Mouse (Mus musculus) intestine, postnatal 0 days (tissue): ENCODE results near the gene Otoa. TPM values are rescaled to one million over a fixed set of nuclear protein-coding genes. Genes with fewer than 3 reads are reported as not detected.

Source experiments
- ATAC-seq: fragments of 200-750 bp; cut with Nextera tagmentation; 2 replicates; pipeline ENCODE4 v1.8.0; 2017; ENCODE audit warnings: mild to moderate bottlenecking, moderate TSS enrichment, moderate library complexity
- H3K27ac ChIP-seq: fragments of 300-500 bp; sonication (generic); 2 replicates; pipeline ENCODE4 v1.5.1; 2014; ENCODE audit warnings: mild to moderate bottlenecking, low read depth, low read length, moderate library complexity
- H3K27me3 ChIP-seq: fragments of 300-500 bp; sonication (generic); replicated peaks from 2 replicates; pipeline ENCODE4 v1.6.1; 2014; ENCODE audit warnings: low read length, mixed read lengths; ENCODE audit not compliant: control insufficient read depth, insufficient read depth
- H3K36me3 ChIP-seq: fragments of 300-500 bp; sonication (generic); 2 replicates; pipeline ENCODE4 v1.6.1; 2014; ENCODE audit warnings: mild to moderate bottlenecking, moderate library complexity; ENCODE audit not compliant: control insufficient read depth, insufficient read depth
- H3K4me1 ChIP-seq: fragments of 300-500 bp; sonication (generic); replicated peaks from 2 replicates; pipeline ENCODE4 v1.6.1; 2014; ENCODE audit warnings: antibody characterized with exemption, low read length, mixed read lengths; ENCODE audit not compliant: control insufficient read depth, insufficient read depth
- H3K4me2 ChIP-seq: fragments of 300-500 bp; sonication (generic); replicated peaks from 2 replicates; pipeline ENCODE4 v1.6.1; 2014; ENCODE audit warnings: low read depth, mild to moderate bottlenecking, moderate library complexity
- H3K4me3 ChIP-seq: fragments of 300-500 bp; sonication (generic); 2 replicates; pipeline ENCODE4 v1.5.1; 2014; ENCODE audit warnings: low read depth, low read length
- H3K9ac ChIP-seq: fragments of 300-500 bp; sonication (generic); 2 replicates; pipeline ENCODE4 v1.6.1; 2014; ENCODE audit warnings: mild to moderate bottlenecking, low read depth, low read length
- H3K9me3 ChIP-seq: fragments of 300-500 bp; sonication (generic); 2 replicates; pipeline ENCODE4 v1.6.1; 2016; ENCODE audit warnings: mixed run types; ENCODE audit not compliant: control insufficient read depth
- CTCF ChIP-seq: sonication (generic); IDR thresholded peaks from 2 replicates; pipeline ENCODE4 v1.5.1; 2016; ENCODE audit warnings: low read depth, mild to moderate bottlenecking, control low read depth, antibody characterized with exemption, moderate library complexity
- WGBS: fragments of 180-500 bp; shearing (Covaris S2); extraction: QIAGEN DNeasy Blood & Tissue Kit; methylation state at CpG from one replicate; pipeline ENCODE4 v1.1.7; 2014; 5-methylcytosine and 5-hydroxymethylcytosine counted together
- polyA plus RNA-seq: library from polyadenylated mRNA; unstranded; fragments of >200 nt; fragmentation: Nextera tagmentation; extraction: Ambion mirVana; gene quantifications from 2 replicates; pipeline ENCODE4 v1.2.1, GENCODE M21; 2015

The Otoa gene
- polyA plus RNA-seq, 1 experiment from 2014 or later = 0.17 TPM

- ATAC-seq = no peak
- WGBS = 15% methylated on average over 6 of the region's 6 CpGs
- TF ChIP-seq CTCF = no peak
Measured at GRCm38 (mm10) chr7:121171888-121172287, 90.4 kb downstream of the Otoa start.

GRCm38 (mm10) chr7:121187201-121187786 is 105.8 kb downstream of the Otoa start:
- no peaks in the 10 kb centered on the region for H3K27me3 ChIP-seq
- TF ChIP-seq CTCF = no peak
- no peak overlapping the region for H3K9ac ChIP-seq
- H3K4me2 ChIP-seq = no peak overlapping the region
- ATAC-seq = no peak
- 86% methylated on average over 9 of the region's 9 CpGs for WGBS
- no peaks in the 10 kb centered on the region for H3K9me3 ChIP-seq
- H3K4me1 ChIP-seq = no peaks in the 10 kb centered on the region
- no peak overlapping the region for H3K4me3 ChIP-seq
- H3K27ac ChIP-seq = no peak overlapping the region
- no peaks in the 10 kb centered on the region for H3K36me3 ChIP-seq

More at GRCm38 (mm10) chr7:121171888-121172287, 90.4 kb downstream of the Otoa start:
- H3K36me3 ChIP-seq = no peaks in the 10 kb centered on the region
- H3K4me1 ChIP-seq = no peaks in the 10 kb centered on the region
- H3K4me3 ChIP-seq = no peak overlapping the region
- no peak overlapping the region for H3K4me2 ChIP-seq
- H3K9me3 ChIP-seq = no peaks in the 10 kb centered on the region
- no peak overlapping the region for H3K27ac ChIP-seq
- H3K9ac ChIP-seq = no peak overlapping the region
- no peaks in the 10 kb centered on the region for H3K27me3 ChIP-seq

GRCm38 (mm10) chr7:121188976-121189375 is 107.5 kb downstream of the Otoa start:
- no peak overlapping the region for H3K4me3 ChIP-seq
- no peak for ATAC-seq

GRCm38 (mm10) chr7:121198933-121199332 is 117.5 kb downstream of the Otoa start:
- Histone ChIP-seq H3K27me3 (no peaks in the 10 kb centered on the region), H3K4me3 (no peak overlapping the region), H3K4me1 (no peaks in the 10 kb centered on the region), H3K27ac (no peak overlapping the region), H3K36me3 (no peaks in the 10 kb centered on the region), H3K4me2 (no peak overlapping the region), H3K9ac (no peak overlapping the region), H3K9me3 (no peaks in the 10 kb centered on the region)
- ATAC-seq = no peak
- TF ChIP-seq CTCF = no peak
- 82% methylated on average over 8 of the region's 8 CpGs for WGBS

More at GRCm38 (mm10) chr7:121188976-121189375, 107.5 kb downstream of the Otoa start:
- no peak overlapping the region for H3K9ac ChIP-seq
- no peaks in the 10 kb centered on the region for H3K4me1 ChIP-seq
- 88% methylated on average over 7 of the region's 7 CpGs for WGBS
- H3K36me3 ChIP-seq = no peaks in the 10 kb centered on the region
- TF ChIP-seq CTCF = no peak
- no peak overlapping the region for H3K27ac ChIP-seq
- H3K27me3 ChIP-seq = no peaks in the 10 kb centered on the region
- no peaks in the 10 kb centered on the region for H3K9me3 ChIP-seq
- H3K4me2 ChIP-seq = no peak overlapping the region

- Histone ChIP-seq H3K9me3 (no peaks in the 10 kb centered on the region), H3K27ac (no peak overlapping the region), H3K4me3 (no peak overlapping the region), H3K36me3 (no peaks in the 10 kb centered on the region), H3K4me1 (no peaks in the 10 kb centered on the region), H3K4me2 (no peak overlapping the region), H3K9ac (no peak overlapping the region), H3K27me3 (no peaks in the 10 kb centered on the region)
- 78% methylated on average over 4 of the region's 4 CpGs for WGBS
- no peak for TF ChIP-seq CTCF
- no peak for ATAC-seq
Measured at GRCm38 (mm10) chr7:121211804-121212203, 130.4 kb downstream of the Otoa start.

Other genes starting within 250 kb of the Otoa start
- 14.1 and 14.2 TPM in 2 replicates for gene Eef2k, start 238.8 kb upstream of the Otoa start, polyA plus RNA-seq
- 18.3 and 19.6 TPM in 2 replicates for gene Polr3e, start 163.9 kb upstream of the Otoa start, polyA plus RNA-seq
- 119 and 124 TPM in 2 replicates for gene Cdr2, start 99.3 kb upstream of the Otoa start, polyA plus RNA-seq
- 1.4 and 1.5 TPM in 2 replicates for gene Mfsd13b, start 99.1 kb upstream of the Otoa start, polyA plus RNA-seq
- gene Mettl9, start 47.2 kb upstream of the Otoa start, polyA plus RNA-seq = 85.4 and 89.4 TPM in 2 replicates
- gene Igsf6, start 7.1 kb upstream of the Otoa start, polyA plus RNA-seq = 1.3 and 1.8 TPM in 2 replicates